Mouse (Mus musculus): ENCODE data around the gene Rpia. TPM values are rescaled to one million over a fixed set of nuclear protein-coding genes. Genes with fewer than 3 reads are reported as not detected.

Rpia gene
- total RNA-seq, 2 experiments from 2014 or later: 10.1 to 10.3 TPM

Other genes with a start within 250 kb of the Rpia start
- 10 to 100 TPM; 24.7 to 24.8 TPM for gene Eif2ak3, start 52.3 kb upstream of the Rpia start, total RNA-seq (2021)
- gene Tex37, start 126.7 kb upstream of the Rpia start, total RNA-seq (2021): not detected
- gene Foxi3, start 164.3 kb upstream of the Rpia start, total RNA-seq (2021): not detected